Mouse (Mus musculus): Measurements from ENCODE around the gene Nvl.

The Nvl gene

DNA sequence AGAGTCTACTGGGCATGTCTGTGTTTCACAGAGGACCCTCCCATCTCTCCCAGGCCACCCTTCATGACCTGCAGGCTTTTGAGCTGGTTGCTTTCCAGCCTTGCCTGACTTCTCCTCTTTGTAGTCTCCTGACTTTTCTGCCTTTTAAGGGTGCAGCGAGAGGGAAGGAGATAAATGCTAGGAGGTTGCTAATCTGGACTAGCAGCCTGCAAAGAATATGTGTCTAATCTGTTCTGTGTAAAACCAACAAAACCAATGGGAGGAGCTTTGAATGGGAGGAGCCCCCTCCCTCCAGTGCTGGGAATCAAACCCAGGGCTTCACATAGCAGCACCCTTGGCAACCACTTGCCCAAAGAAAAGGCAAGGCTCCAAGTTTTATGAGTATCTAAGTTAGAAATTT is 75.7 kb downstream of the Nvl start:
- no peak for DNase-seq (ENCODE audit: low spot score in 2 of 2)

DNA sequence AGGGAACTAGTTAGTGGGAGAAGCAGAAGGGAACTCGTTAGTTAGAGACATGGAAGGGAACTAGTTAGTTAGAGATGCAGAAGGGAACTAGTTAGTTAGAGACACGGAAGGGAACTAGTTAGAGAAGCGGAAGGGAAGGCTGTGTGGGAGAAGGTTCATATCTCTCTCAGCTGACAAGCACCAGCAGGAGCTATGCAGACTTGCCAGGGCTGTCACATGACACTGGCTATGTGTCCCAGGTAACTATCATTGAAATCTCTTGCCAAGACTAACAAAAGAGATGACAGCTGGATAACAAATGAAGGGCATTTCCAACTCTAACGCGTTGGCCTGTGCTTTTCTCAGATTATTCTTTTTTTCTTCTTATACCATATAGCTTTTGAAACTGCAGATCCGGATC is 79.4 kb downstream of the Nvl start:
- DNase-seq (ENCODE audit: low spot score in 2 of 2) = no peak

DNA sequence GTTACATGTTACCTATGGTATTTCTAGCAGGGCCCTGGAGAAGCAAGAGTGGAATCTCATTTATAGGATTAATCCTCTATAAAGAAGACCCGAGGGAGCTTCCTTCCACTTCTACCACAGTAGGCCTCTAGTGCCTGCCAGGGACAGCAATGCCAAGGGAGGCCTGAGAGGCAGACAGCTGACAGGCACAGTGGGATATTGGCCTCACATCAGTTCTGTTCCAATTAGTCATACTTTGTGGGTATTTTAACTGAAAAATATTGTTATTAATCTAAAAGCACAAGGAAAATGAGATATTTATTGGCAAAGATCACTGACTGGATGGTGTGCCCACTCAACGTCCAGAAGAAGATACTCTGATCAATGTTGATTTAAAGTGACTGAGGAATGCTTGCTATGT is 80.0 kb downstream of the Nvl start:
- DNase-seq (ENCODE audit: low spot score in 2 of 2) = no peak

DNA sequence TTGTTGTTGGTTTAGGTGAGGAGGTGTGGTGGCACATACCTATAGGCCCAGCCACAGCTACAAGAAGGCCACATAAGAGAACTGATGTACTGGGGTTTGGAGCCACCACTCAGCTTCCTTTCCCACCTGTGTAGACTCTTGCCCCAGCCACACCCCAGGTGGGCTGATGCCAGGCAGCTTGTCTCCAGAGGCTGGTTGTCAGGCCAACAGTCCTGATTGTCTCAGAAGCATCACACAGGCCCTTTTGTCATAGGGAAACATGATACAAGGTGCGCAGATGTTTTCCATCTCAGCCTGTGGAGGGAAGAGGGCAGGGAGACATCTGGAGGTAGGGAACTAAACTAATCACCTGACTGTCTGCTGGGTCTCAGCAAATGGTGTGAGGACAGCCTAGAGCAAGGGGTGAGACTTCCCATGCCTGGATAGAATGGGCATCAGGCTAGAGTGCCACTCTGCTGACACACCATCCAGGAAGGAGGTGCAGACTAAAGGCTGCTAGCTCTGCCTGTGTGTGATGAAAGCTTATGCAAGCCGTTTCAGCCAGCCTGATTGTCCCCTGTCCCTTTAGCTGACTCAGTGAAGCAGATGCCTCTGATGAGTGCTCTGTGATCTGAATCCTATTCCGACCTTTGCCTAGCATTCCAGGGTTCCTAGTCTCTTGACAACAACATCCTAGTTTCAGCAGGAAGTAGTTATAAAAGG is 82.1 kb downstream of the Nvl start:
- DNase-seq (ENCODE audit: low spot score in 2 of 2) = no peak

DNA sequence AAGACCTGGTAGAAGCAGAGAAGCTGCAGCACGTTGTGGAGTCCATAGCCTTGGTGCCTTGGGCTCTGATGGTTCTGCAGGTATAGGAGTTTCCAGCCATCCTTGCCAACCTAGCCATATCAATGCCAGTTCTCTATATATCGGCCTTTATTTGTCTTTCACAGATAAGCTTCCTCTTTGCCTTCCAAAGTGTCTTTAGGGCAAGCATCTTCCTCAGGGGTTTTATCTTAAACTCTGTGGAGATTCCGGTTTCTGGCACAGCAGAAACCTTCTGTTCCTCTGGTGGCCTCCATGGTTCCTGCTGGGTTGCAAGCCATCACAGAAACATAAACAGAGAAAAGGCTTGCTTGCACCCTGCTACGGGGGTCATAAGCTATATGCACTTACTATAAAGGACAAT is 91.1 kb downstream of the Nvl start:
- no peak for DNase-seq (ENCODE audit: low spot score in 2 of 2)

DNA sequence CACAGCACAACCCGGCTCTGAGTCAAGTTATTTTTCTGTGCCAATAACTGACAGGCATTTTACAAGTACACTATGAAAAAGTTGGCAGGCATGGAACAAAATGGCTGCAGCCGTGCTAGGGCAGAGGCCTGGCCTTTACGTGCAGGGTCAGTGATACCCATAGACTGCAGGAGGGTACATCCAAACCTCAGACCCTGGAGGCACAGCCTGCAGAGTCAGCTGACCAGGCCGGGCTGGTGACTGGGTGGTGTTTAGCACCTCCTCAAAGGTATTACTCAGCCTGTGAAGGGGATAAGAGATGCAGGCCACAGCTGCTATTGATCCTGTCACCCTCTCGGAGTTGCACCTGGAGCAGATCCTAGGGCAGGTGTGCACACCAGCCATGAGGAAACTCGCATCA is 93.1 kb downstream of the Nvl start, which contains the start of gene 9130409I23Rik:
Gene 9130409I23Rik (plus strand): TSS at position 301 of the 400 bp plus-strand sequence.
- DNase-seq (ENCODE audit: low spot score in 2 of 2) = no peak

DNA sequence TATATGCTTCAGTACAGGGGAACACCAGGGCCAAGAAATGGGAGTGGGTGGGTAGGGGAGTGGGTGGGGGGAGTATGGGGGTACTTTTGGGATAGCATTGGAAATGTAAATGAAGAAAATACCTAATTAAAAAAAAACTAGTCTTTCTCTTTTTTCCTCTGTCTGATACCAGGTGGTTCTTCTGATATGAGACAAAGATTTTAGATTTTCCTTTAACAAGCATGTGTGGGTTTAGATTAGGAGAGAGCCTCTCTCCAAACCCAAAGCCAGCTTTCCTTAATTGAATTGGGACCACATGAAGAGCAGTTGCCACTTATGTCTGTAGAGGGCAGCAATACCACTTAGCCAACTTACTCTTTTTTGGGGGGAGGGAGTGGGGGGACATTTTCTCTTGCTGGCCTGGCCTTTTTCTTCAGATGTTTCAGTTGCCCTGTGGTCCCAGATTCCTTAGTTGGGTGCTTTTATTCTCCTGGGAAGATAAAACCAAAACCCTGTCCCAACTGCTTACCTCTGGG is 94.6 kb downstream of the Nvl start:
- no peak for DNase-seq (ENCODE audit: low spot score in 2 of 2)

DNA sequence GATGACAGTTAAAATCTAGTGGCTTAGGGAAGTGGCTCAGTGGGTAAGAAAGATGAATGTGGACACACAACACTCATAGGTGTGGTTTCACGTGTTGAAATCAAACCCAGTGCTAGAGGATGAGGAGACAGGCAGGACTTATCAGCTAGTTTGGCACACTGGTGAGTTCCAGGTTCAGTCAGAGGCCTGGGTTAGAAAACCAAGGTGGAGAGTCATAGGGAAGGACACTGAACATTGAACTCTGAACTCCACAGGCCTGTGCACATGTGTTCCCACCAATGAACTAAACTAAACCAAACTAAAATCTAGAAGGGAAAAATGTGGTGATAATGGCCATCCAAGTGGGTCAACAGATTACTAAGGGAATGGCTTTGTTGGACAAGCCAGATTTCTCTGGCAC is 96.5 kb downstream of the Nvl start:
- DNase-seq (ENCODE audit: low spot score in 2 of 2) = no peak

DNA sequence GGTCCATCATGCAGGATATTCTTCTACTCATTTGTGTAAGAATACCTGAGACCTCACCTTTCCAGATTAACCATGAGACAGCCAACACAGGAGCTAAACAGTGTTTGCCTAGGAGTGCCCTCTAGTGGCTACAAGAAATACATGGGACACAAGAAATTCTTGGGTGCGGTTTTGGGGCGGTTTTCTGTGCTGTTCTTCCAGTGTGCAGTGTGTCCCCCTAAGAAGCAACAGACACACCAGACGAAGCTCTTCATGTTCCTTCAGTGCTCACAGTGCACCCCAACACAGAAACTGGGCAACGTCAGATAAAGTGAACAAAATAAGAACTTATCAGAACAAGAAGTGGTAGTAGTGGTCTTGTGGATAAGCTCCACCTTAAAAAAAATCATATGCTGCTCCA is 104.4 kb downstream of the Nvl start:
- no peak for DNase-seq (ENCODE audit: low spot score in 2 of 2)

DNA sequence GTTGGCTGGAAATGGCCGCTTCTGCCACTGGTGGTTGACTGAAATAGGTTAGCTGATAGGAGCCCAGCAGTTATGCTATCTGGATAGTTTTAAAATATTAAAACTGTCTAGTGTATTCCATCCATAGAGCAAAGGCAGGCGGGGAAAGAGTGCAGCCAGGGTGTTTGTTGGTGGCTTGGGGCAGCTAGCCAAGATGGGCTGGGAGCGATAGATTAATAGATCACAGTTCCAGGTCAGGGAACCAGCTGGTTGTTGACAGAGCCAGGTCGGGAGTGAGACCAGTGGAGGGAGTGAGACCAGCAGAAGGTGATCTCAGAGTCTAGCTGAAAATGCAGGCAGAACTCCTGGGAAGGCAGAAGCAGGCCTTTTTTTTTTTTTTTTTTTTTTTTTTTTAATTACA is 106.4 kb downstream of the Nvl start:
- DNase-seq (ENCODE audit: low spot score in 2 of 2) = no peak

Data from left cerebral cortex, adult 9 months (tissue).